Mouse (Mus musculus) WW6 (cell line): ENCODE data around the gene Dnm2.
A peak's percentile ranks its signal among the peaks of the same experiment; 100 is the strongest.

ENCODE experiments used
- DNase-seq: peaks from one replicate; pipeline ENCODE4 v3.0.0-alpha.2; 2013; ENCODE audit warnings: low read depth, low spot score

Dnm2 gene

GRCm38 (mm10) chr9:21545916-21546788 is 121.4 kb downstream of the Dnm2 start:
- DNase-seq = peak; percentile 91

GRCm38 (mm10) chr9:21546789-21547074 is 122.0 kb downstream of the Dnm2 start, which contains the start of gene Carm1:
Carm1 (plus strand) TSS chr9:21546894.
- DNase-seq = no peak

- DNase-seq = peak; percentile 33
Observed at GRCm38 (mm10) chr9:21547075-21547941, 122.6 kb downstream of the Dnm2 start.

- no peak for DNase-seq
Observed at GRCm38 (mm10) chr9:21551049-21551448, 126.3 kb downstream of the Dnm2 start.

GRCm38 (mm10) chr9:21553607-21554273 is 129.0 kb downstream of the Dnm2 start:
- no peak for DNase-seq

GRCm38 (mm10) chr9:21555198-21555742 is 130.6 kb downstream of the Dnm2 start:
- DNase-seq = no peak

- DNase-seq = no peak
Observed at GRCm38 (mm10) chr9:21556996-21557395, 132.3 kb downstream of the Dnm2 start.
